Mouse (Mus musculus): Measurements from ENCODE around the gene Rpl36.
"Not testable (repeated sequence)": the region's sequence is repeated elsewhere in the genome, so short reads cannot be mapped to it uniquely, and the experiment has no call there.

Gene Rpl36

GRCm38 (mm10) chr17:56607521-56608062 lies 5.6 kb upstream of the Rpl36 start:
- DNase-seq (ENCODE audit: extremely low read depth, low read depth, low spot score): no peak

DNA sequence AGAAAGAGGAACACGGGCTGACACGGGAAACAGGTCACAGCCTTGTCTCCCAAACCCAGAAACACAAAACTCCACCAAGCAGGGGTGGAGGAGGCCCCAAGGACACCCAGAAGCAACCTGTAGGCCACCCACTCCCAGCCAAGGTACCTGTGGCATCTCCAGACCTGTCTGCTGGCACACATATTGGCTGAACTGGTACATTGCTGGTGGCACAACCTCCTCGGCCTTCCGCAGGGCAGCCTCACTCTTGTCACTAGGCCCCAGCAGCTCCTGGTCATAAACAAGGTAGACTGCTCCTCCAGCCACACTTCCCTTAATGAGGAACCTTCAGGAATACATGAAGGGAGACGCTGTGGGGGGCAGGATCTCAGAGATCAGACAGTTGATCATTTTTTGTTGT lies 4.5 kb upstream of the Rpl36 start:
- DNase-seq (ENCODE audit: extremely low read depth, low read depth, low spot score): no peak

GRCm38 (mm10) chr17:56609452-56610171 lies 3.6 kb upstream of the Rpl36 start, which contains the start of gene 2410015M20Rik:
Gene 2410015M20Rik (minus strand): TSS chr17:56609771.
- DNase-seq (ENCODE audit: extremely low read depth, low read depth, low spot score): peak; percentile 88

DNA sequence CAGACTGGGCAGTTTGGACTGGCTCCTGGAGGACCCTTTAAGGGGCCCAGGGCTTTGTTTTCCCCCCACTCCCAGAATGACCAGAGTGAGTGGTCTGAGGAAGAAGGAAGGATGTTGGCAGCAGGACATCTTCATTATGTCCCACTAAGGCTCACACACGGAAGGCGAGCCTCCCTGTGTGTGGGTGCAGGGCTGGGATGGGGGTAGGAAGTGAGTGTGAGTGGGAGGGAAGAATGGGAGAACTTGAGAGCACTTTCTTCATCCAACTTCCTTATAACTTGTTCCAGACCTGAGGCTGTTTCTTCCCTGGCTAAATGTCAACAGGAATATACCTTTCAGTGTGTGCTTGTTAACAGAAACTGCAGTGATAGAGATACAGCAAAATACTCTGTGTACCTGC lies 1.9 kb upstream of the Rpl36 start:
- no peak for DNase-seq (ENCODE audit: extremely low read depth, low read depth, low spot score)

DNA sequence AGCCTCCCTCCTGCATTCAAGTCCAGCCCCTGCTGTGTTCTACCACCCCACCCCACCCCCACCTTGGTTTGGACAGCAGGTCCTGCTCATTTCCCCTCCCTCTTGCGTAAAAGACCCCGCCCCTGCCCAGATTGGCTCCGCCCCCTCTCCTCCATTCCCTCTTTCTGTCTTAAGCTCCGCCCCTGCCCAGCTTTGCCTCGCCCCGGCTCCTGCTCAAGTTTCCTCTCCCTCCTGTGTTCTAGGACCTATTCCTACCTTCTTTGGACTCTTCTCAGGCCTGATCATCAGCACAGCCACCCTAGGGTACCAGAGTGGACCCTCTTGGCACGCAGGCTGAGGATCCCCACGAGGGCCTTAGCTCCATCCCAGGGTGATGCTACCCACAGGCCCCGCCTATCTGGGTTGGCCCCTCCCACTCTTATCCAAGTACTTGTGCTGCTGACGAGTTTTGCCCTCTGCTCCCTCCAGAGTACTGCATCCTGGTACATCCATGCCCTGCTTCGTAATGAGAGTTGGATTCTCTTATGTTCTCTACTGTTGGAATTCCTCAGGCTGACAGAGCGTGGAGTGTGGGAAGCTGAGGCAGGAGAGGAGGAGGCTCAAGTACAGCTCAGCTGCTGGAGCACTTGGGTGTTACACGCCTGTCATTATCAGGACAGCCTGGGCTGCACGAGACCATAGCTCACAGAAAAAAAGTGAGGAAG lies 1.2 kb upstream of the Rpl36 start:
- DNase-seq (ENCODE audit: extremely low read depth, low read depth, low spot score): no peak

DNA sequence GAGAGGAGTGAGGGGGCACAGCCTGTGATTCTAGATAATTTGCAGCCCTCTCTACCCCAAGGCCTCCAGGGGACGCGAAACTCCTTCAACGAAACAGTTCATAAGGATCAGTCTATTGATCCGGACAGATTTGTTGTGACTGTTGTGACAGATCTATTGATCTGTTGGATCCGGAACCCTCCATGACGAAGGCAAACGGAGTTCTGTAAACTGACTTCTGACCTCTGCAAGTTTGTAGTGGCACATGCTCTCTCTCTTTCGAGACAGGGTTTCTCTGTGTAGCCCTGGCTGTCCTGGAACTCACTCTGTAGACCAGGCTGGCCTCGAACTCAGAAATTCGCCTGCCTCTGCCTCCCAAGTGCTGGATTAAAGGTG lies 664 bp upstream of the Rpl36 start:
- not testable (repeated sequence) for DNase-seq (ENCODE audit: extremely low read depth, low read depth, low spot score)

DNA sequence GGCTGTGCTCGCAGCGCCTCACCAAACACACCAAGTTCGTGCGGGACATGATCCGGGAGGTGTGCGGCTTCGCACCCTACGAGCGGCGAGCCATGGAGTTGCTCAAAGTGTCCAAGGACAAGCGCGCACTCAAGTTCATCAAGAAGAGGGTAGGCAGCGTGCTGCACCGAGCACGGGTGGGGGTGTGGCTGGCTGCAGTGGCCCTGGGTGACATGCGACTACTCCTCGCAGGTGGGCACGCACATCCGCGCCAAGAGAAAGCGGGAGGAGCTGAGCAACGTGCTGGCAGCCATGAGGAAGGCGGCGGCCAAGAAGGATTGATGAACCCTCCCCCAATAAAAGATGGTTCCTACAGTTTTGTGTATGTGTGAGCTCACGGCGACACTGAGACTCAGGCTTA lies 677 bp downstream of the Rpl36 start:
- not testable (repeated sequence) for DNase-seq (ENCODE audit: extremely low read depth, low read depth, low spot score)

DNA sequence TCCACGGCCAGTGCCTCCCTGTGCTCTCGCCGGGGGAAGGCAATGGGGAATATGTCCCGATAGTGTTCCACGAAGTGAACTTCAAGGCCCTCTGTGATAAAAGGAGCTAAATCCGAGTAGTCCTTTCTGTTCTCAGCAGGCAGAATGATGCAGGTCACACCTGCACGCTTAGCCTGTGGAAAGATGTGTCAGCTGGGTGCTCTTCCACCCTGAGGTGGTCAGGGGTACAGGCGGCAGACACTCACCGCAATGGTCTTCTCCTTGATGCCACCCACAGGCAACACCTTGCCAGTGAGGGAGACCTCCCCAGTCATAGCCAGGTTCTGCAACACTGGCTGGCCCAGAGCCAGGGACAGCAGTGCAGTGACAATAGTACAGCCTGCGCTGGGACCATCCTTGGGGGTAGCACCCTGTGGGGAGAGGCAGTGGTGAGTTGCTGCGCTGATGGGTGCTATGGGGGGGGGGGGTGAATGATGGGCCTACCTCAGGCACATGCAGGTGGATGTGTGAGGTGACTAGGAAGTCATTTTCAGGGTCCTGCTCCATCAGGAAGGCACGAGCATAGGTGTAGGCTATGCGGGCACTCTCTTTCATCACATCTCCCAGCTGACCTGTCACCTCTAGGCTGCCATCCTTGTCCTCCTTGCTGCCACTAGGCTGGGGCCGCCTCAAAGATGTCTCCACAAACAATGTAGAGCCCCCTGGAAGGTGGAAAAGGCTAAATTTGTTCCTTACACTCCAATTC lies 1.3 kb downstream of the Rpl36 start:
- DNase-seq (ENCODE audit: extremely low read depth, low read depth, low spot score): no peak

DNA sequence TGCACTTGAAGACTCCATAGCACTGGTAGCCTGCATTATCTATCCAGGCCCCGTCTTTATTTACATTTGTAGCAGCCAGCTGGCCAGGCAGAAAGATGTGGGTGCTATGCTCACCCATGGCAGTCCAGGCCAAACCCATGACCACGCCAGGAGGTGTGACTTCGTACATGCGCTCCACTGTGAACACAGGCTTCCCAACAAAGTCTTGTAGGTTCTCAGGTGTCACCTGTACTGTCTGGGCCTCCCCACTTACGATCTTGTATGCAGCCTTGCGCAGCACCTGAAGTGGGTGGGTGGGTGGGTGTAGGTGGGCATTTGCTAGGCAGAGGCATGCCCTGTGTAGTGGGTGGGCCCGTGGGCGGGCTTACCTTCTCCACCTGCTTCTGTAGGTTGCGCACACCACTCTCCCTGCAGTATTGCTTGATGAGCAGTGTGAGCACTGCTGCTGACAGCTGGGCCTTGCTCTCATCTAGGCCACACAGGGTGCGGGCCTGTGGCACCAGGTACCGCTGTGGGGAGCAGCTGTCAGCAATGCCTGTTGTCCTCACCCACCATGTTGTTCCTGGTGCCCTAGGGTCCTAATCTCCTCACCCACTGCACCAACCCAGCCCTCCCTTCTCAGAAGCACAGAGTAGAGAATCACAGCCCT lies 2.0 kb downstream of the Rpl36 start:
- DNase-seq (ENCODE audit: extremely low read depth, low read depth, low spot score): no peak

GRCm38 (mm10) chr17:56615792-56616191 lies 2.6 kb downstream of the Rpl36 start:
- DNase-seq (ENCODE audit: extremely low read depth, low read depth, low spot score): no peak

DNA sequence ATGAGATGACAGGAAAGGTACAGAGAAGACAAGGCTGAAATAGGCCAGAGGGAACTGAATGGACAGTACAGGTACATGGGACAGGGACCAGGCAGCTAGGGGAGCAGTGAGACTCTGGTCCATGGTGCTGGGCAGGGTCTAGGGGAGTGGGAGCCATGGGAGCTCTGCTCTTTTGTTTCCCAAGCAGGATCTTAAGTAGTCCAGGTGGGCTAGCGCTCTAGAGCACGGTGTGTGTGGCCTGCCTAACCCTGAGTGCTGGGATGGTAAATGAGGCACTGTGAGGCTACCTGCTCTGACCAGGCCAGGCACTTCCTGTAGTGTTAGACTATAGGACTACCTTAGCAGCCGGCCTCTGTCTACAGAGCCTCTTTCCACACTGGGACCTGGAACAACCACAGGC lies 3.5 kb downstream of the Rpl36 start:
- DNase-seq (ENCODE audit: extremely low read depth, low read depth, low spot score): no peak

- DNase-seq (ENCODE audit: extremely low read depth, low read depth, low spot score): no peak
Measured at GRCm38 (mm10) chr17:56617628-56618027, 4.4 kb downstream of the Rpl36 start.

DNA sequence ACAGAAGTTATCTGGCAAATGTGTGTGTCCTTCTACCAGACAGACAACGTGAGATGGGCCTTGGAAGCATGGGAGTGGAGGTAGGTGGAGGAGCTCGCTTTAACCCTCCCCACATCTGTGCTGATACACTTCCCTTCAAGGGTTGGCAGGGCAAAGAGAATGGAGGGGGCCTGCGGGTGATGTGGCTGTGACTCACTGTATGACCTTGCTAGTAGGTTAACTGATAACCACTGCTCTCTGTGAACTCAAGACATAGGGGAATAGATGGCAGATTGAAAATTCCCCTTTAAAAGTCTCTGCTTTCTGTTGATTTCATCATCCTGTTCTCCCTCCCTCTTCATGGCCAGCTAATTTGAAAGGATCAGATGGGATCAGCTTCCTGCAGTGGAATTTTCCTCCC lies 12.3 kb downstream of the Rpl36 start:
- DNase-seq (ENCODE audit: extremely low read depth, low read depth, low spot score): no peak

GRCm38 (mm10) chr17:56626260-56626659 lies 13.0 kb downstream of the Rpl36 start:
- DNase-seq (ENCODE audit: extremely low read depth, low read depth, low spot score): no peak

DNA sequence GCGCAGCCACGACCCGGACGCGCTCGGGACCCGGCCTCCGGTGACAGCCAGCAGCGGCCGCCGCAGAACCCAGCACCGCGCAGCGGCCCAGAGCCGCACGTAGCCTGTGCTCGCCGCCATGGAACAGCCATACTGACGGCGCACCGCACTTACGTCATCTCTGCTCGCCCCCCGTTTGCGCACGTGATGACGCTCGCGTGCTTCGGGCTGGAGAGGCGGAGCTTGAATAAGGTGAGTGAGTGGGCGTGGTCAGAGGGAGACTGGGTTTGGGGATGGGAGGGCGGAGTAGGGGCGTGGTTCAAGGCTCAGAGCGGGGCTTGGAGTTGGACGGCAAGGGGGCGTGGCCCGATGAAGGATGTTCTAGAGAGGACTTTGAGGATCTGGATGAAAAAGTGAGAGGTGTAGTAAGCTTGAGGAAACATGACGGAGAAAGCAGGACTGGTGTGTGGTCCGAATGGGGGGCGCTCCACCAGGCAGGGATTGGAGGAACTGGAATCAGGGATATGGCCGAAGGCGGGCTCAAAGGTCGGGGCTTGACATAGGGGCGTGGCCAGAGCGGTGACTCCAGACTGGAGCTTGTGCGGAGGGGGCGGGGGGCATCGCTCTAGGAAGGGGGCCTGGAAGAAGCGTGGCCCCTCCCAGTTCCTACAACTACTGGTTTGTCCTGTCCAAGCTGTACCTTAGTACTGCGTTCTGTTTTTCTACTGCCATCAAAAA lies 13.7 kb downstream of the Rpl36 start, which contains the start of gene Lonp1:
TSS of gene Lonp1 (minus strand) at position 134 of the 717 bp plus-strand sequence.
- DNase-seq (ENCODE audit: extremely low read depth, low read depth, low spot score): no peak

DNA sequence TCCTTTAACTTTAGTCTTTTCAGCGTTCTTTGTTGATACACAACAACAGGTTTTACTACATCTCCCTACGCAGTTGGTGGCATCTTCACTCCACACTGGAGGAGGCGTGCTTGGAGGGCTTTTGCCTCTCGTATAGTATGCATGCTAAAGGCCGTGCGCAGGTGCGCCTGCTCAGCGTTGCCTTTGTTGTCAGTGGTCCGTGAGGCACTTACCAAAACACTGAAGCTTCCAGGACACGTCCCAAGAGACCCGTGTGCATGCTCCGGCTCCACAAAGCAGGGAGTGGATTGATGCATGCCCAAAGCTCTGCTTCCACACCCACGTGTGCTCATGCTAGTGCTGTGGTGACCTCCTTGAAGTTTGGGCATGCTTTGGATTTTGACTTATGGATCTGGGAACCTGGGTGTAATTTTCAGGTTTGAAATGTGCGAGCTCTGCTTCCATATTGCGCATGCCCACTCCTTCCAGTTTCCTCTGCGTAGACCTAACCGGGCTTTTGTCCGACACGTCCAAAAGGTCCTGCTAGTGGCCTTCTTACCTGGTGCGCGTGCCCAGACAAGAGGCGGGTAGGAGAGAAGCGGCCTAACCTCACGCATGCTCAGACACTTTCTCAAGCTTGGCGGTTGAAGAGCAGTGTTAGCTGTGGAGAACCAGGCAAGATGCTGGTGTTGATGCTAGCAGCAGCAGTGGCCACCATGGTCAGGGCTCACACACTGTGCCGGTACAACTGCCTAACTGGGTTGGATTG lies 14.5 kb downstream of the Rpl36 start, which contains the start of gene Catsperd:
TSS of gene Catsperd (plus strand) at position 614 of the 748 bp plus-strand sequence.
- DNase-seq (ENCODE audit: extremely low read depth, low read depth, low spot score): no peak

DNA sequence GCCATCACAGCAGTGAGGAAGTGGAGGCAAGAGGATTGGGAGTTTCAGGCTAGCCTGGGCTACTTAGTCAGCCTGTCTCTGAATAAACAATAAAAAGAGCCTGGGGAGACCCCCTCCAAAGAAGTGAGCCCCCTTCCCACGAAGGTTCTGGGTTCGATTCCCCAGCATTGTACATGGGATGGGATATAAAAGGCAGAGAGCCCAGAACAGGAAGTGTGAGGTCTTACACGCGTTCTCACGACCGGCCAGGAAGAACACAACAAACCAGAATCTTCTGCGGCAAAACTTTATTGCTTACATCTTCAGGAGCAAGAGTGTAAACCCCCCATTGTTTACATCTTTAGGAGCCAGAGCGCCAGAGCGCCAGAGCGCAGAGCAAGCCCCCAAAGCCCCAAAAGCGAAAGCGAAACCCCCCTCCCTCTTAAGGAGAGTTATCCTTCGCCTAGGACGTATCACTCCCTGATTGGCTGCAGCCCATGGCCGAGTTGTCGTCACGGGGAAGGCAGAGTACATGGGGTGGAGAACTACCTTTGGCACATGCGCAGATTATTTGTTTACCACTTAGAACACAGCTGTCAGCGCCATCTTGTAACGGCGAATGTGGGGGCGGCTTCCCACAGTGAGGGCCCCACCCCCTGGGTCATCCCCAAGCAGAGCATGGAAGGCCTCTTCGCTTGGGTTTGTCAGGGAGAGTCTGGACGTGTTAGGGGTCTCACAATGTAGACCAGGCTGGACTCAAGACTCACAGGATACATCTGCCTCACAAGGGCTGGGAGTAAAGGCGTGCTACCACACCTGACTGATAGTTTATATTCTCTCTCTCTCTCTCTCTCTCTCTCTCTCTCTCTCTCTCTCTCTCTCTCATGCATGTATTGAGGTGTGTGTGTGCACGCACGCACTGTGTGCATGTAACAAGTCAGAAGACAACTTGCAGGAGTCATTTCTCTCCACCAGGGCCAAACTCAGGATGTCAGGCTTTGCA lies 16.9 kb downstream of the Rpl36 start:
- not testable (repeated sequence) for DNase-seq (ENCODE audit: extremely low read depth, low read depth, low spot score)

GRCm38 (mm10) chr17:56631807-56632206 lies 18.6 kb downstream of the Rpl36 start:
- DNase-seq (ENCODE audit: extremely low read depth, low read depth, low spot score): no peak
